10 mouse cellular contexts compared by ENCODE assay signal in genomic region chr7:101834903-101835302, GRCm38 (mm10). TPM values are rescaled to one million over a fixed set of nuclear protein-coding genes. Genes with fewer than 3 reads are reported as not detected.
A peak's percentile ranks its signal among the peaks of the same experiment; 100 is the strongest.
DNase-seq lines count a peak whose midpoint lies in the region; ATAC-seq and TF ChIP-seq lines count a peak whose summit lies in the region.
"Had no signal": no experiment of that assay in that cellular context is flagged by ENCODE, and none has a peak within 500 bp of the region (broad histone marks: within the 10 kb centered on the region; RNA-seq: fewer than 3 reads in every experiment).

No protein-coding gene starts in this region.

- H3K4me2 ChIP-seq in kidney, embryonic 15.5 days, result peak overlapping the region; percentile 85
- peak overlapping the region; percentile 81 for H3K4me2 ChIP-seq in embryonic facial prominence, embryonic 13.5 days
- peak overlapping the region; percentile 97 for H3K4me2 ChIP-seq in hindbrain, embryonic 14.5 days (replicated peaks)
- H3K4me2 ChIP-seq in myocyte (ENCODE audit: low read depth), result peak overlapping the region; percentile 80

- H3ac ChIP-seq in myocyte (ENCODE audit: control insufficient read depth, insufficient read length), result no peak overlapping the region

- H3K79me2 ChIP-seq in myocyte (ENCODE audit: control insufficient read depth, insufficient read depth), result peaks cover 32% of the 10 kb centered on the region

- H3K9ac ChIP-seq in kidney, embryonic 15.5 days, result 0 out of 2 replicates have a peak overlapping the region, but pooled peaks have one; percentile 92
- H3K9ac ChIP-seq in embryonic facial prominence, embryonic 13.5 days, result peak overlapping the region; percentile 99; the same call in 1 of the 2 replicates
- no peak overlapping the region for H3K9ac ChIP-seq in hindbrain, embryonic 14.5 days

- H3K27me3 ChIP-seq in kidney, embryonic 15.5 days, result no peaks in the 10 kb centered on the region
- H3K27me3 ChIP-seq in embryonic facial prominence, embryonic 13.5 days, result no peaks in the 10 kb centered on the region
- H3K27me3 ChIP-seq in hindbrain, embryonic 14.5 days (ENCODE audit: control insufficient read depth, insufficient read depth, low read length), result peaks cover 21% of the 10 kb centered on the region; the same call in 1 of the 2 replicates
- no peaks in the 10 kb centered on the region for H3K27me3 ChIP-seq in myocyte (ENCODE audit: control insufficient read depth, insufficient read depth, insufficient read length)

- peaks cover 40% of the 10 kb centered on the region for H3K4me1 ChIP-seq in kidney, embryonic 15.5 days
- peaks cover 35% of the 10 kb centered on the region for H3K4me1 ChIP-seq in embryonic facial prominence, embryonic 13.5 days
- peaks cover 31% of the 10 kb centered on the region for H3K4me1 ChIP-seq in hindbrain, embryonic 14.5 days (replicated peaks; ENCODE audit: control insufficient read depth, insufficient read depth, low read length)

- H3K36me3 ChIP-seq in kidney, embryonic 15.5 days, result peaks cover 46% of the 10 kb centered on the region
- peaks cover 42% of the 10 kb centered on the region for H3K36me3 ChIP-seq in embryonic facial prominence, embryonic 13.5 days
- peaks cover 13% of the 10 kb centered on the region; the same call in 1 of the 2 replicates for H3K36me3 ChIP-seq in hindbrain, embryonic 14.5 days (replicated peaks; ENCODE audit: control insufficient read depth, insufficient read depth)
- H3K36me3 ChIP-seq in myocyte (ENCODE audit: control insufficient read depth, insufficient read depth), result peaks cover 37% of the 10 kb centered on the region

- TF ChIP-seq POLR2A in myocyte (IDR thresholded peaks at IDR 0.05; ENCODE audit: insufficient read length, low read depth), result no peak

- no peaks in the 10 kb centered on the region for H3K9me3 ChIP-seq in kidney, embryonic 15.5 days (replicated peaks)
- no peaks in the 10 kb centered on the region for H3K9me3 ChIP-seq in embryonic facial prominence, embryonic 13.5 days
- no peaks in the 10 kb centered on the region for H3K9me3 ChIP-seq in hindbrain, embryonic 14.5 days (ENCODE audit: control insufficient read depth, low read length)
- H3K9me3 ChIP-seq: G1E had no signal

- no peak for ATAC-seq in kidney, embryonic 15.5 days (replicated peaks; ENCODE audit: low FRiP score)
- ATAC-seq in embryonic facial prominence, embryonic 13.5 days (ENCODE audit: insufficient number of reproducible peaks, insufficient read depth, low FRiP score, low TSS enrichment, low read depth), result no peak
- ATAC-seq in hindbrain, embryonic 14.5 days (ENCODE audit: low FRiP score), result no peak

- DNase-seq in kidney, adult 9 months, result no peak
- DNase-seq in hindbrain, embryonic 14.5 days (ENCODE audit: low spot score), result no peak
- DNase-seq in urinary bladder, adult 18-20 months (ENCODE audit: low spot score in 2 of 2), result no peak
- no peak for DNase-seq in cerebellum, adult 11-12 months
- DNase-seq: kidney, adult 8-10 months had no signal

- 52% methylated on average over 3 of the region's 3 CpGs for WGBS in kidney, embryonic 15.5 days
- 59% methylated on average over 3 of the region's 3 CpGs for WGBS in embryonic facial prominence, embryonic 13.5 days
- 53% methylated on average over 3 of the region's 3 CpGs for WGBS in hindbrain, embryonic 14.5 days

- H3K27ac ChIP-seq in kidney, embryonic 15.5 days, result peak overlapping the region; percentile 98; the same call in 1 of the 2 replicates
- H3K27ac ChIP-seq in embryonic facial prominence, embryonic 13.5 days, result no peak overlapping the region
- no peak overlapping the region for H3K27ac ChIP-seq in hindbrain, embryonic 14.5 days

- H3K4me3 ChIP-seq in kidney, embryonic 15.5 days (replicated peaks), result peak overlapping the region; percentile 80
- H3K4me3 ChIP-seq in embryonic facial prominence, embryonic 13.5 days, result peak overlapping the region; percentile 90; the same call in 1 of the 2 replicates
- H3K4me3 ChIP-seq in hindbrain, embryonic 14.5 days (replicated peaks; ENCODE audit: low read length), result no peak overlapping the region
- H3K4me3 ChIP-seq in myocyte, result peak overlapping the region; percentile 91

TF ChIP-seq in myocyte, 11 proteins besides CTCF, POLR2A, EP300 and RAD21:
- TF ChIP-seq MYOG (IDR thresholded peaks at IDR 0.05; ENCODE audit: control insufficient read depth in 1 of 3, insufficient read depth in 1 of 3, insufficient read length in 2 of 3, low read depth in 2 of 3) (peak; percentile 41 to 96 (median 92)), MAX (IDR thresholded peaks at IDR 0.05; ENCODE audit: low read depth) (no peak), TCF3 (IDR thresholded peaks at IDR 0.05; ENCODE audit: insufficient read length, low read depth) (peak; percentile 82), USF1 (IDR thresholded peaks at IDR 0.05; ENCODE audit: low read depth) (no peak), REST (IDR thresholded peaks at IDR 0.05; ENCODE audit: insufficient read depth, insufficient read length) (no peak), TCF12 (IDR thresholded peaks at IDR 0.05; ENCODE audit: insufficient read depth, poor library complexity, severe bottlenecking) (peak; percentile 99), MYOD1 (IDR thresholded peaks at IDR 0.05; ENCODE audit: control insufficient read depth in 1 of 3, insufficient read length in 2 of 3, low read depth in 2 of 3) (peak; percentile 83 to 95 (median 85)), POLR2AphosphoS2 (IDR thresholded peaks at IDR 0.05; ENCODE audit: insufficient read length, low read depth) (peak; percentile 22)

RNA-seq across cellular contexts. Expression of gene Inppl1, which starts 3.1 kb away (rescaled TPM):
- polyA plus RNA-seq in kidney, embryonic 15.5 days (2015; fragmentation: Nextera tagmentation; extraction: Ambion mirVana), result 49.9 and 52.1 TPM in 2 replicates
- polyA plus RNA-seq in embryonic facial prominence, embryonic 13.5 days (2015; fragmentation: Nextera tagmentation; extraction: Ambion mirVana), result 44.6 and 44.8 TPM in 2 replicates
- 7.8 and 10.5 TPM in 2 replicates for polyA plus RNA-seq in hindbrain, embryonic 14.5 days (2014; fragmentation: Nextera tagmentation; extraction: Ambion mirVana)
- polyA plus RNA-seq in myocyte (2012; fragmentation: generic; extraction: Trizol), result 241 TPM

RNA-seq across cellular contexts. Expression of gene Phox2a, which starts 16.8 kb away (rescaled TPM):
- polyA plus RNA-seq in kidney, embryonic 15.5 days (2015; fragmentation: Nextera tagmentation; extraction: Ambion mirVana), result 0.72 and 1.9 TPM in 2 replicates
- polyA plus RNA-seq in embryonic facial prominence, embryonic 13.5 days (2015; fragmentation: Nextera tagmentation; extraction: Ambion mirVana), result 0.43 TPM in 1 of 2 replicates, not detected in the other
- polyA plus RNA-seq in hindbrain, embryonic 14.5 days (2014; fragmentation: Nextera tagmentation; extraction: Ambion mirVana), result 3.5 TPM in 2 replicates
- 0.02 TPM for polyA plus RNA-seq in myocyte (2012; fragmentation: generic; extraction: Trizol)
- polyA plus RNA-seq: G1E; liver, adult 2 months had no signal

RNA-seq across cellular contexts. Expression of gene Folr2, which starts 22.1 kb away (rescaled TPM):
- polyA plus RNA-seq in kidney, embryonic 15.5 days (2015; fragmentation: Nextera tagmentation; extraction: Ambion mirVana), result 1.8 and 2.3 TPM in 2 replicates
- polyA plus RNA-seq in embryonic facial prominence, embryonic 13.5 days (2015; fragmentation: Nextera tagmentation; extraction: Ambion mirVana), result 1.5 and 1.9 TPM in 2 replicates
- polyA plus RNA-seq in hindbrain, embryonic 14.5 days (2014; fragmentation: Nextera tagmentation; extraction: Ambion mirVana), result 1.2 and 3.3 TPM in 2 replicates
- polyA plus RNA-seq in myocyte (2012; fragmentation: generic; extraction: Trizol), result not detected
- polyA plus RNA-seq: G1E had no signal

RNA-seq across cellular contexts. Expression of gene Anapc15, which starts 28.6 kb away (rescaled TPM):
- polyA plus RNA-seq in kidney, embryonic 15.5 days (2015; fragmentation: Nextera tagmentation; extraction: Ambion mirVana), result 75.1 and 78.9 TPM in 2 replicates
- 70.3 and 73.4 TPM in 2 replicates for polyA plus RNA-seq in embryonic facial prominence, embryonic 13.5 days (2015; fragmentation: Nextera tagmentation; extraction: Ambion mirVana)
- 63.0 and 65.5 TPM in 2 replicates for polyA plus RNA-seq in hindbrain, embryonic 14.5 days (2014; fragmentation: Nextera tagmentation; extraction: Ambion mirVana)
- 35.1 TPM for polyA plus RNA-seq in myocyte (2012; fragmentation: generic; extraction: Trizol)

RNA-seq across cellular contexts. Expression of gene Folr1, which starts 35.7 kb away (rescaled TPM):
- 51.0 and 63.0 TPM in 2 replicates for polyA plus RNA-seq in kidney, embryonic 15.5 days (2015; fragmentation: Nextera tagmentation; extraction: Ambion mirVana)
- 0.25 TPM in 1 of 2 replicates, not detected in the other for polyA plus RNA-seq in embryonic facial prominence, embryonic 13.5 days (2015; fragmentation: Nextera tagmentation; extraction: Ambion mirVana)
- 43.0 and 69.7 TPM in 2 replicates for polyA plus RNA-seq in hindbrain, embryonic 14.5 days (2014; fragmentation: Nextera tagmentation; extraction: Ambion mirVana)
- 2.2 TPM for polyA plus RNA-seq in myocyte (2012; fragmentation: generic; extraction: Trizol)
- polyA plus RNA-seq: G1E had no signal
